Mouse (Mus musculus): ENCODE data around the gene Vwde.

The Vwde gene

DNA sequence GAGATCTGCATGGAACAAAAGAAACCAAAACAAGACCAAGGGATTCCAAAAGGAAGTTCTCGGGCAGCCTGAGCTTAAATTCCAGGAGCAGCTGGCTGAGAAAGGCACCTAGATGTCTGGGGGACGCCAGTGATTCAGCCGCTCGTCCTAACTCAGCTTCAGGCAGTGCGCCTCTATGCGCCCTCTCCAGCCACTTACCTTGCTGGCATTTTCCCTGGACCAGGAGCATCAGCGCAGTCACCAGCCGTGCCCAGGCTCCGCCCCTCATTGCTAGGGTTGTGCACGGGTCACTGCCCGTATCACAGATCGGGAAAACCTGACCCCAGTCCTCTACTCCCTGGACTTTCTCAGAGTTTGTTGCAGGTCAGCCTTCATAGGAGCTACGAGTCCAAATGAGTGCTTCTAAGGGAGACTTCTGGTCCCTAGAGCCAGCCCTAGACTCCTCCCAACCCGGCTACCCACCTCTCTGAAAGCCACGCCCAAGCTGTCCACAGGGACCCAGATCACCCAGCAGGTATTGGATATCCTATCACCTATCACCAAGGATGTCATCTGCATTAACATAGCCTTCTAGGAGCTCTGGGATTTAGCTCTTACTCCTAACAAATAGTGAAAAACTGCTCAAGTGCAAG lies at the start of gene Vwde:
TSS of gene Vwde (minus strand) at position 370 of the 632 bp plus-strand sequence.
- DNase-seq (ENCODE audit: extremely low spot score), result peak; percentile 45

DNA sequence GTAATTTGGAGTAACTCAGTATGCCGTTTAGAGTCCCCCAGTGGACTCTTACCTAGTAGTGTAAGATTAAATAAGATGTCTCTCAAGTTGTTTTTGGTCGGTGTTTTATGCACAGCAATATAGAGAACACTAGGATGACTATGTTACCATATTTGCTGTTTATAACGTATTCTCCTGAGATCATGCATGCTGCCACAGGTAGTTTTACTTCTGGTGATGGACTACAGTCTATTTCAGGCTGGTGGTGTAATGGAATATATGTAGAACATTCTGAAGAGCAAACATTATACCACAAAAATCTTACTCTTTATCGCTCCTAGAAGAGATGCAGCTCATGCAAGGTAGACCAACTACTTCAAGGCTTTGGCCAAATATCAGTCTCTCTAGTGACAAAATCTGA lies 30.6 kb upstream of the Vwde start:
- DNase-seq (ENCODE audit: extremely low spot score), result no peak

DNA sequence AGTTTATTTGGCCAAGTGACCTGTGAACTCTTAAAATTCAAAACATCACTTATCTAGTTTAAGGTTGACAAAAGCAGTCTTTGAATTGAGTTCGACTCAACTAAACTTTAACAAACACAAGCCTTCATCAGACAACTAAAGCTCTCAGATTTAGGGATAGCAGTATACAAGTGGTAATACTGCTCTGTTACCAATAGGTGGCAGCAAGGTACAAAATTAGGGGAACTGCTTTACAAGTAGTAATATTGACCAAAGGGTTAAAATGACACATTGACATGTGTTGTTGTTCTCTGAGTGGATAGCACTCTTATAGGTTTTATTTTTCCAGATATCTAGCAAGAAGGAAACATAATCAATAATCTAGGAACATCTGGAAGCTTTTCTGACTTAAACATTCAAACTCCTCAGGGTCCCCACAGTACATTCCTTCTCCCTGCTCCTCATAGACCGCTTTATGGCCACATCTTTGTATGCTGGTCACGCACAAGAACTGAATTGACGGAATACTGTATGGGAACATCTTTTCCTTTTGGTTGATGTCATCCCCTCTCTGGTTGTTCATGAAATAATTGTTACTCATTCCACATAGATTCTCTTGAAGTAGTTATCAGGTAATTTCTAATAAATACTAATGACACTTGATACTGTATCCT lies 23.7 kb upstream of the Vwde start:
- DNase-seq (ENCODE audit: extremely low spot score), result peak; percentile 18

DNA sequence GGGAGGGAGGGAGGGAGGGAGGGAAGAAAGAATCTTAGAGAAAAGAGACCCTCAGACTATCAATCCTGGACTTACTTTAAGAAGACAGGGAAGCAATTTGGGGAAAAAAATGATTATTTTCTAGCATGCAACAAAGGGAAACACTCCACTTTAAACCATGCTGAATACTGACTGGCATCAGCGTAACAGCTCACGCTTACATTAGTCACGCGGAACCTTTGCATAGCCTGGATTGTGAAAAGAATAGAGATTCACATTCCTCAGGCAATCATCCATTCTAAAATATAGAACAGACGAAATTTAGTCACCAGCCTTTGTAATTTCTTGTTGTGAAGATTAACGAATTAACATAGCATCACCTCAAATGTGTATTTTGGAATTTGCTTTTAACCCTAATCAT lies 18.6 kb downstream of the Vwde start:
- DNase-seq (ENCODE audit: extremely low spot score), result no peak

DNA sequence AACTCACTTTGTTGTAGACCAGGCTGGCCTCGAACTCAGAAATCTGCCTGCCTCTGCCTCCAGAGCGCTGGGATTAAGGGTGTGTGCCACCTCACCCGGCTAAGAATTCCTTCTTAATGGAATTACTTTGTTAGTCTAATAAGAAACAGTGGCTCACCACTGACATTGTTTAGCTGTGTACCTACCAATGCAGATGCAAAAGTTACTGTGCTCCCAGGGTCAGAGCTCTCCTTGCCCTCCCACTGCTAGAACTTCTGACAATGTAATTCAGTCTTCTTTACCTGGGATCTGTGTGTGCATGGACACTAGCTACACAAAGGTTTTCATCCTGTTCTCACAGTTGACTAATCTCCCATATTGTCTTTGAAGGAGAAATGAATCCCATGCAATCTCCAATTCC lies 27.3 kb downstream of the Vwde start:
- DNase-seq (ENCODE audit: extremely low spot score), result no peak

DNA sequence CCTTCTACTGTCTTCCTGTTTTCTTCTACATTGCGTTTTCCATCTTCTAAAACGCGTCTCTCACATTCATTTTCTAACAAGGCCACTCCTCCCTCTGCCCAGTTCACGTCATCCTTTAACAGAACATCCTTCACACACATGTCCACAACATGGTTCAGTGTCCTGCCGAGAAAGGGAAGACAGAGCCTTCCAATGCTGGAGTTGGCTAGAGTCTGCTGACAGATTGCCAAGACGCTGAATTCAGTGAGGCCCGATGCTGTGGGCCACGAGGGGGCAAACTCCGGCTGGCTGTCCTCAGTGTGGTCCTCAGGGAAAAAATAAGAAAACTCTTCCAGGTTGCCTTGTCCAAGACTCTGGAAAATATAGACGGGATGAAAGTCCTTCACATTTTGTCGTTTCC lies 37.9 kb downstream of the Vwde start:
- no peak for DNase-seq (ENCODE audit: extremely low spot score)

DNA sequence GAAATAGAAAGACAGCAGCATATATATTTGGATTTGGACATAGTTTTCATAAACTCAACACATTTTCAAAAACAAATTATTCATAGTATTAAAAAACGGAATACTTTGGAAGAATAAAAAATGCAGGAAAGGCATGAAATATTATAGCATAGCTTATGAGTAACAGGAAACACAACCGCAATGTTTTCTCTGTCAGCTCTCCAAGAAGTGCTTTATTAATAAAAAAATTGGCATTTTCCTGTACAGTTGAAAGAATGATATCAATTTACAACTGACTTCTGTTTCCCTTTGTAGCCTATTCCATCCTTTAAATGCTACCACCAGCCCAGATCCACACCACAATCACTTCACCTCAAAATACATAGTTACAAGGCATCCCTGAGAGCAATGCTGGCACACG lies 44.7 kb downstream of the Vwde start:
- no peak for DNase-seq (ENCODE audit: extremely low spot score)

DNA sequence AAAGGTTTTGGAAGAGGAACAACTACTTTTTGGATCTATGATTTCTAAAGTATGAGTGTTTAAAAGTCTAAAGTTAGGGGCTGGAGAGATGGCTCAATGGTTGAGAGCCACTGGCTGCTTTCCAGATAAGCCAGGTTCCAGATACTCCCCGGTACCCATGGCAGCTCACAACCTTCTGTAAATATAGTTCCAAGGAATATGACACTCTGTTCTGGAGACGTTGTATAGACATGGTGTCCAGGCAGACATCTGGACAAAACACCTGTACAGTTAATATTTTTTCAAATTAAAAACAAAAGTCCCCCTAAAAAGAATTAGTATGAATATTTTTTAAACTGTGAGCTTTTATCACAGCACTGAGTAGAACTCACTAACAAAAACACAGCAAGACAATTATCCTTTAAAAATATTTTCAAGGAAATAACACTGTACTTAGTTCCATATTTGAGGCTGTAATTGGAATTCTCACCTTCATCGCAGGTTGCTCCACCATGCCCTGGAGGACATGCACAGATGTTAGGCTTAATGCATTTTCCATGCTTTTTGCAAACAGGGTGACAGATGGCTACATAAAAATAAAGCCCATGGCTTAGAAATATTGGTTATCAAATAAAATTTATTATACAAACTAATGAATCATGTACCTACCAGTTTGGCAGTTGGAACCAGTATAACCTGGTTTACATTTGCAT lies 55.2 kb downstream of the Vwde start:
- no peak for DNase-seq (ENCODE audit: extremely low spot score)

DNA sequence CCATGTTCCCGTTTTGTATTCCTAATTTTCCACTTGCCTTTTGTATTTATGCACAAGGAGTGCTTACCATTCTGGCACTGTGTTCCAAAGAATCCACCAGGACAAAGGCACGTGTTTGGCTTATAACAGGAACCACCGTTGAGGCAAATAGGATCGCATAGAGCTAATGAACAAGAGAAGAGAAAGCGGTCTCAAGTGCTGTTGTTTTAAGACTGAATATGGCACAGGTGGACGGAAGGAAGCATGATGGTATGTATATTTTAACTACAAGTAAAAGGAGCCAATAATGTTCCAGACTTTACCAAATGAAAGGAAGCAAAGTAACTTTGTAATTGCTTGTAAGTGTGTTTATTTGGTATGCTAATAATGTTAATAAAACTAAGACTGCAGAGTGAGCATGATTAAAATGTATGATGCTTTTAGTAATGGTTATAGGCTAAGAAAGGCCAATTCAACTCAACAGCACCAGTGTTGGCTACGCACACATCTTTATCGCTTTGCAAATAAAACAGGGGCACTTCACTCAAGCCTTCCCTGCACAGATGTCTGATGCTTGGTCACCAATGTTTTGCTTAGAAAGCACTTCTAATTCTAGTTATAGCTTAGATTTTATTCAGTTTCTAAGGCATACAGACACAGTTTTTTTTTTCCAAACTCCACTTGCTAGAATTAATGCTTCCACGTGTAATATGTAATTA lies 58.4 kb downstream of the Vwde start:
- DNase-seq (ENCODE audit: extremely low spot score), result no peak

DNA sequence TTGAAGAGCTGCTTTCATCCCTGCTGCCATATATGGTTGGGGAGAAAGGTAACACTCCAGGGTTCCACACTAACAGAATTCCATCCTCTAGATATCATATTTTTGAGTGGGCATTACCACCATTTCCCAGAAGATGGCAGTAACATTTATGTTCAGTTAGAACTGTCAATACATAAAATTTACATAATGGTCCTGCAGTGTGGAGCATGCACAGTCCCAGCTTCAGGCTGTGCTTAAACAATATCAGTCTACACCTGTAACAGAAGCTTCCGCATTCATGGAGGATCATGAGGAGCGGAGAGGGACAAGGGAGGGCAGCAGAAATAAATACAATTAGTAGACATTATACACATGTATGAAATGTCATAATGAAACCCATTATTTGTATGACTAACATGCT lies 65.3 kb downstream of the Vwde start:
- no peak for DNase-seq (ENCODE audit: extremely low spot score)

DNA sequence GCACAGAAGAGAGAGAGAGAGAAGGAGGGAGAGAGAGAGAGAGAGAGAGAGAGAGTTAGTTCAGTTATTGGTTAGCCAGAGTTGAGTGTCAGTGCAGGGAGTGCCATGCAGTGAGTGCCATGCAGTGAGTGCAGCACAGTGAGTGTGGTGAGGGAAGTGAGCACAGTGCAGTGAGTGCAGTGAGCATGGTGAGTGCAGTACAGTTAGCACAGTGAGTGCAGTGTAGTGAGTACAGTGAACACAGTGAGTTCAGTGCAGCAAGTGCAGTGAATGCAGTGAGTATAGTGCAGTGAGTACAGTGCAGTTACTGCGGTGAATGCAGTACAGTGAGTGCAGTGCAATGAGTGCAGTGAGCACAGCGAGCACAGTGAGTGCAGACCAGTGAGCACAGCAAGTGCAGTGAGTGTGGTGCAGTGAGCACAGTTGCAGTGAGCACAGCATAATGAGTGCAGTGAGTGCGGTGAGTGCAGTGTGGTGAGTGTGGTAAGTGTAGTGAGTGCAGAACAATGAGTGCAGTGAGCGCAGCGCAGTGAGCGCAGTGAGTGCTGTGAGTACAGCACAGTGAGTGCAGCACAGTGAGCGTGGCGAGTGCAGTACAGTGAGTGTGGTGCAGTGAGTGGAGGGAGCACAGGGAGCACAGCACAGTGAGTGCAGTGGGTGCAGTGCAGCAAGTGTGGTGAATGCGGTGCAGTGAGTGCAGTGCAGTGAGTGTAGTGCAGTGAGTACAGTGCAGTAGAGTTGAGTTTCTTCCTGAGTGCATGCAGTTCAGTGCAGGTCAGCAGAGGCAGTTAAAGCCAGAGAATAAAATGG lies 70.7 kb downstream of the Vwde start:
- no peak for DNase-seq (ENCODE audit: extremely low spot score)

DNA sequence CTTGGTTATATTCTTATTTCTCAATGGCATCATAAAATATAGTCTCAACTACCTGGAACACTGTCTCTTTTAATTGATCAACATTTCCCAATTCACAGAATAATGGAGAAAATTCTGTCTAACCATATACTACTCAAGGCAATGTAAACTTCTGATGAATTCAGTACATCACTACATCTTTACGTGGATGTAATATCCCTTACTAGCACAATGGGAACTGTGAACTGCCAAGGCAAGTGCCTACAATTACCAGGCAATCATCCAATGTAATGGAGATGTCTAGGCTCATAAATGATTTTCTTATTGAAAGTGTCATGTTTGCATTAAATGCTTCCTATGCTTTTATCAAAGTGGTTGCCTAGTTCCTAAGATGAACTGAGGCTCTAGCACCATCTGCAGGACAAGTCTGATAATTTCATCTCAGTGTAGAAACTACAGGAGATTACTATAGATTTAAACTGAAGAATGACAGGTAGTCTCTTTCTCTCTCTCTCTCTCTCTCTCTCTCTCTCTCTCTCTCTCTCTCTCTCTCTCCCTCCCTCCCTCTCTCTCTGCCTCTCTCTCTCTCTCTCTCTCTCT lies 72.6 kb downstream of the Vwde start:
- peak; percentile 7 for DNase-seq (ENCODE audit: extremely low spot score)

DNA sequence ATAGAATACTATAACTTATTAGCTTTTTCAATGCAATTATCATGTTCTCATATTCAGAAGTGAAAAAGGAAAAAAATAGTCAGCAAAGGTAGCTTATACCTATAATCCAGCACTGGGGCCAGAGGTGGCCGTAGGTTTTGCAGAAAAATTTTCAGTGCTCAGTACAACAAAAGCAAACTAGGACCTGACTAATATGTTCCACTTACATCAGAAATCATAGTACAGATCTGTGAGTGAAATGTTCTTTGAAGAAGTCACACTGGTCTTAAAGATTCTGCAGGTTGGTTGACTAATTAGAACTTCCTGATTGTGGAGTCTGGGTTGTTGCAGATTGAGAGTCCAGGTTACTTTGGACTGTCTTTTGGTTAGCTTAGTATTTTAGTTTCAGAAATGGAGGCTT lies 87.5 kb downstream of the Vwde start:
- DNase-seq (ENCODE audit: extremely low spot score), result no peak

DNA sequence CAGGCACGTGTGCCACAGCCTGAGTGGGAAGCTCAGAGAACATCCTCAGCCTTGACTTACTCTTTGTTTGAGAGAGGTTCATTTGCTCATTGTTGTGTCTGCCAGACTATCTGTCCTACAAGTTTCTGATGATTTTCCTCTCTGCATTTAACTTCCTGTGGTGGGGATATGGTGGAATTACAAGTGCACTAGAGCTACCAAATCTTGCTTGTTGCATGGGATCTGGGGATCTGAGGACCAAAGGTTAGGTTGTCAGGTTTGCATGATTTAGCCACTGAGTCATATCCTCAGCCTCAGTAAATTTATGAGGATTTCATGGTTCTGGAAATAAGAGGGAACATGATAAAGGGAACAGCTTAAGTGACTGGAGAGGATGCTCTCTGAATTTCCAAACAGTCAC lies 116.1 kb downstream of the Vwde start:
- DNase-seq (ENCODE audit: extremely low spot score), result no peak

Measured in embryo, embryonic 9.5 days (tissue).